Mouse (Mus musculus): ENCODE data around the gene Nxpe5.

- no peak for TF ChIP-seq CTCF (IDR thresholded peaks at IDR 0.05)
- TF ChIP-seq POLR2A (IDR thresholded peaks at IDR 0.05; ENCODE audit: insufficient read depth, low read depth, low read length): no peak
- no peak for TF ChIP-seq EP300 (IDR thresholded peaks at IDR 0.05; ENCODE audit: insufficient read depth, low read depth, low read length)
Measured at GRCm38 (mm10) chr5:138195463-138195862, 30.2 kb upstream of the Nxpe5 start.
